Mouse (Mus musculus): ENCODE results near the gene Olfr1201. TPM values are rescaled to one million over a fixed set of nuclear protein-coding genes. Genes with fewer than 3 reads are reported as not detected.

Gene Olfr1201
- polyA plus RNA-seq, 1 experiment from 2014 or later: not detected

Other genes starting within 250 kb of the Olfr1201 start
- gene Olfr1188, start 236.1 kb upstream of the Olfr1201 start, polyA plus RNA-seq (2014; fragmentation: Nextera tagmentation; extraction: Ambion mirVana): not detected in 2 replicates
- not detected in 2 replicates for gene Olfr1189, start 206.6 kb upstream of the Olfr1201 start, polyA plus RNA-seq (2014; fragmentation: Nextera tagmentation; extraction: Ambion mirVana)
- not detected in 2 replicates for gene Olfr1191-ps1, start 152.5 kb upstream of the Olfr1201 start, polyA plus RNA-seq (2014; fragmentation: Nextera tagmentation; extraction: Ambion mirVana)
- gene Olfr1192-ps1, start 144.5 kb upstream of the Olfr1201 start, polyA plus RNA-seq (2014; fragmentation: Nextera tagmentation; extraction: Ambion mirVana): not detected in 2 replicates
- gene Olfr1193, start 117.4 kb upstream of the Olfr1201 start, polyA plus RNA-seq (2014; fragmentation: Nextera tagmentation; extraction: Ambion mirVana): not detected in 2 replicates
- not detected in 2 replicates for gene Olfr1195, start 103.8 kb upstream of the Olfr1201 start, polyA plus RNA-seq (2014; fragmentation: Nextera tagmentation; extraction: Ambion mirVana)
- gene Olfr1196, start 88.4 kb upstream of the Olfr1201 start, polyA plus RNA-seq (2014; fragmentation: Nextera tagmentation; extraction: Ambion mirVana): not detected in 2 replicates
- not detected in 2 replicates for gene Olfr1197, start 60.7 kb upstream of the Olfr1201 start, polyA plus RNA-seq (2014; fragmentation: Nextera tagmentation; extraction: Ambion mirVana)
- not detected in 2 replicates for gene Olfr1198, start 41.7 kb upstream of the Olfr1201 start, polyA plus RNA-seq (2014; fragmentation: Nextera tagmentation; extraction: Ambion mirVana)
- gene Olfr1199, start 32.6 kb upstream of the Olfr1201 start, polyA plus RNA-seq (2014; fragmentation: Nextera tagmentation; extraction: Ambion mirVana): not detected in 2 replicates
- not detected in 2 replicates for gene Olfr1200, start 22.5 kb upstream of the Olfr1201 start, polyA plus RNA-seq (2014; fragmentation: Nextera tagmentation; extraction: Ambion mirVana)
- not detected in 2 replicates for gene Olfr1202, start 21.5 kb downstream of the Olfr1201 start, polyA plus RNA-seq (2014; fragmentation: Nextera tagmentation; extraction: Ambion mirVana)
- not detected in 2 replicates for gene Olfr1205, start 36.7 kb downstream of the Olfr1201 start, polyA plus RNA-seq (2014; fragmentation: Nextera tagmentation; extraction: Ambion mirVana)
- gene Olfr1204, start 56.3 kb downstream of the Olfr1201 start, polyA plus RNA-seq (2014; fragmentation: Nextera tagmentation; extraction: Ambion mirVana): not detected in 2 replicates
- not detected in 2 replicates for gene Olfr1206, start 70.2 kb downstream of the Olfr1201 start, polyA plus RNA-seq (2014; fragmentation: Nextera tagmentation; extraction: Ambion mirVana)
- gene Olfr1208, start 109.3 kb downstream of the Olfr1201 start, polyA plus RNA-seq (2014; fragmentation: Nextera tagmentation; extraction: Ambion mirVana): not detected in 2 replicates
- not detected in 2 replicates for gene Olfr1209, start 122.1 kb downstream of the Olfr1201 start, polyA plus RNA-seq (2014; fragmentation: Nextera tagmentation; extraction: Ambion mirVana)
- not detected in 2 replicates for gene Olfr1211, start 145.1 kb downstream of the Olfr1201 start, polyA plus RNA-seq (2014; fragmentation: Nextera tagmentation; extraction: Ambion mirVana)
- not detected in 2 replicates for gene Olfr1212, start 160.9 kb downstream of the Olfr1201 start, polyA plus RNA-seq (2014; fragmentation: Nextera tagmentation; extraction: Ambion mirVana)
- gene Gm13762, start 187.2 kb downstream of the Olfr1201 start, polyA plus RNA-seq (2014; fragmentation: Nextera tagmentation; extraction: Ambion mirVana): not detected in 2 replicates
- gene Olfr1214, start 199.6 kb downstream of the Olfr1201 start, polyA plus RNA-seq (2014; fragmentation: Nextera tagmentation; extraction: Ambion mirVana): not detected in 2 replicates
- not detected in 2 replicates for gene Olfr1215, start 213.9 kb downstream of the Olfr1201 start, polyA plus RNA-seq (2014; fragmentation: Nextera tagmentation; extraction: Ambion mirVana)
- not detected in 2 replicates for gene Olfr1216, start 225.3 kb downstream of the Olfr1201 start, polyA plus RNA-seq (2014; fragmentation: Nextera tagmentation; extraction: Ambion mirVana)
- not detected in 2 replicates for gene Olfr1217, start 239.0 kb downstream of the Olfr1201 start, polyA plus RNA-seq (2014; fragmentation: Nextera tagmentation; extraction: Ambion mirVana)